Mouse (Mus musculus): Measurements from ENCODE around the gene Zfp326.

Zfp326 gene

GRCm38 (mm10) chr5:105867841-105868447 is 8.4 kb upstream of the Zfp326 start:
- peak; percentile 83 for DNase-seq

- DNase-seq = peak; percentile 89
Measured at GRCm38 (mm10) chr5:105868593-105868992, 7.8 kb upstream of the Zfp326 start.

- no peak for DNase-seq
Measured at GRCm38 (mm10) chr5:105869739-105870138, 6.6 kb upstream of the Zfp326 start.

- no peak for DNase-seq
Measured at GRCm38 (mm10) chr5:105871140-105871539, 5.2 kb upstream of the Zfp326 start.

- DNase-seq = no peak
Measured at GRCm38 (mm10) chr5:105872176-105872575, 4.2 kb upstream of the Zfp326 start.

- DNase-seq = no peak
Measured at GRCm38 (mm10) chr5:105872916-105873315, 3.4 kb upstream of the Zfp326 start.

GRCm38 (mm10) chr5:105873774-105874173 is 2.6 kb upstream of the Zfp326 start:
- no peak for DNase-seq

- DNase-seq = no peak
Measured at GRCm38 (mm10) chr5:105874476-105874875, 1.9 kb upstream of the Zfp326 start.

GRCm38 (mm10) chr5:105876925-105877774 is 785 bp downstream of the Zfp326 start:
- DNase-seq = peak; percentile 32

- DNase-seq = no peak
Measured at GRCm38 (mm10) chr5:105887317-105887716, 11.0 kb downstream of the Zfp326 start.

- peak; percentile 77 for DNase-seq
Measured at GRCm38 (mm10) chr5:105898161-105898560, 21.8 kb downstream of the Zfp326 start.

GRCm38 (mm10) chr5:105909209-105909608 is 32.8 kb downstream of the Zfp326 start:
- no peak for DNase-seq

GRCm38 (mm10) chr5:105909671-105910070 is 33.3 kb downstream of the Zfp326 start:
- no peak for DNase-seq

- no peak for DNase-seq
Measured at GRCm38 (mm10) chr5:105911498-105911897, 35.1 kb downstream of the Zfp326 start.

GRCm38 (mm10) chr5:105917398-105917797 is 41.0 kb downstream of the Zfp326 start:
- DNase-seq = no peak

GRCm38 (mm10) chr5:105918289-105918688 is 41.9 kb downstream of the Zfp326 start:
- DNase-seq = peak; percentile 12

GRCm38 (mm10) chr5:105922818-105923487 is 46.6 kb downstream of the Zfp326 start:
- DNase-seq = no peak

- DNase-seq = no peak
Measured at GRCm38 (mm10) chr5:105924347-105924746, 48.0 kb downstream of the Zfp326 start.

GRCm38 (mm10) chr5:105925568-105926255 is 49.3 kb downstream of the Zfp326 start:
- DNase-seq = no peak

GRCm38 (mm10) chr5:105930282-105930681 is 53.9 kb downstream of the Zfp326 start:
- peak; percentile 11 for DNase-seq

GRCm38 (mm10) chr5:105932392-105932791 is 56.0 kb downstream of the Zfp326 start:
- no peak for DNase-seq

GRCm38 (mm10) chr5:105941951-105942350 is 65.6 kb downstream of the Zfp326 start:
- DNase-seq = no peak
